Mouse (Mus musculus) CH12.LX (cell line): ENCODE results near the gene Bcr. TPM values are rescaled to one million over a fixed set of nuclear protein-coding genes. Genes with fewer than 3 reads are reported as not detected.

Source experiments
- DNase-seq: peaks from one replicate; pipeline ENCODE4 v3.0.0-alpha.2; 2013; ENCODE audit errors: extremely low read depth
- H3K27ac ChIP-seq: 2 replicates; pipeline ENCODE4 v1.5.1; 2012; ENCODE audit warnings: low read depth, mild to moderate bottlenecking, control low read depth, moderate library complexity; ENCODE audit not compliant: insufficient read depth
- H3K27me3 ChIP-seq: replicated peaks from 2 replicates; pipeline ENCODE3; 2012; ENCODE audit warnings: inconsistent platforms
- H3K36me3 ChIP-seq, 2 experiments: replicated peaks in 1 of 2; 2 replicates each; pipeline versions ENCODE3 to v1.6.1; 2012; ENCODE audit warnings: inconsistent platforms in 1 of 2, low read length in 1 of 2, mild to moderate bottlenecking in 1 of 2, mixed read lengths in 1 of 2, moderate library complexity in 1 of 2; ENCODE audit not compliant: control insufficient read depth in 1 of 2, insufficient read depth in 1 of 2
- H3K4me1 ChIP-seq, 2 experiments: 2 replicates each; pipeline ENCODE4 v1.6.1; 2012; ENCODE audit warnings: inconsistent platforms in 1 of 2, moderate library complexity in 1 of 2; ENCODE audit not compliant: insufficient read depth in 2 of 2, control insufficient read depth in 1 of 2
- H3K4me2 ChIP-seq: 2 replicates; pipeline ENCODE4 v1.6.1; 2012; ENCODE audit warnings: low read depth, mild to moderate bottlenecking, control low read depth; ENCODE audit not compliant: poor library complexity, insufficient read depth, severe bottlenecking
- H3K4me3 ChIP-seq, 3 experiments: fragments of 150-350 bp in 1 of 3; sonication (generic) in 1 of 3; replicated peaks in 1 of 3; 2 replicates each; pipeline versions ENCODE3 to v1.5.1; 2011 to 2012; ENCODE audit warnings: low read depth in 2 of 3, low read length in 2 of 3, mild to moderate bottlenecking in 2 of 3, moderate library complexity in 2 of 3, control low read depth in 1 of 3, improper control_type of control experiment in 1 of 3, inconsistent platforms in 1 of 3, mixed read lengths in 1 of 3; ENCODE audit not compliant: poor library complexity in 1 of 3
- H3K79me2 ChIP-seq: replicated peaks from 2 replicates; pipeline ENCODE4 v1.6.1; 2012; ENCODE audit warnings: mild to moderate bottlenecking, moderate library complexity; ENCODE audit not compliant: control insufficient read depth, poor library complexity, insufficient read depth, severe bottlenecking; ENCODE audit errors: extremely low read depth
- H3K9ac ChIP-seq: 2 replicates; pipeline ENCODE4 v1.6.1; 2012; ENCODE audit warnings: low read depth, mild to moderate bottlenecking, control low read depth, moderate library complexity; ENCODE audit not compliant: insufficient read depth
- H3K9me3 ChIP-seq: replicated peaks from 2 replicates; pipeline ENCODE3; 2012; ENCODE audit warnings: low read length, inconsistent platforms, mixed read lengths
- E2F4 ChIP-seq: IDR thresholded peaks from 2 replicates; pipeline ENCODE4 v1.6.1; 2011; ENCODE audit warnings: low read depth, low read length, improper control_type of control experiment; ENCODE audit not compliant: insufficient replicate concordance
- JUND ChIP-seq: conservative IDR thresholded peaks from 2 replicates; pipeline ENCODE4 v1.6.1; 2011; ENCODE audit warnings: low read depth, low read length, improper control_type of control experiment
- KAT2A ChIP-seq: IDR thresholded peaks from 2 replicates; pipeline ENCODE4 v1.6.1; 2012; ENCODE audit warnings: low read length, improper control_type of control experiment, inconsistent platforms; ENCODE audit not compliant: insufficient replicate concordance
- MAFK ChIP-seq: IDR thresholded peaks from 2 replicates; pipeline ENCODE4 v1.6.1; 2011; ENCODE audit warnings: low read length, improper control_type of control experiment; ENCODE audit not compliant: insufficient replicate concordance
- MAX ChIP-seq: IDR thresholded peaks from 2 replicates; pipeline ENCODE4 v1.6.1; 2011; ENCODE audit warnings: low read length, improper control_type of control experiment
- MAZ ChIP-seq: IDR thresholded peaks from 2 replicates; pipeline ENCODE4 v1.6.1; 2012; ENCODE audit warnings: low read depth, mild to moderate bottlenecking, inconsistent platforms, low read length, improper control_type of control experiment, moderate library complexity
- MXI1 ChIP-seq: IDR thresholded peaks from 2 replicates; pipeline ENCODE4 v1.6.1; 2011; ENCODE audit warnings: mild to moderate bottlenecking, low read depth, low read length, improper control_type of control experiment
- MYC ChIP-seq: IDR thresholded peaks from 2 replicates; pipeline ENCODE4 v1.6.1; 2011; ENCODE audit warnings: low read depth, mild to moderate bottlenecking, improper control_type of control experiment, low read length
- PAX5 ChIP-seq: IDR thresholded peaks from 2 replicates; pipeline ENCODE4 v1.6.1; 2012; ENCODE audit warnings: low read length, inconsistent platforms, mixed read lengths
- POLR2A ChIP-seq: IDR thresholded peaks from 2 replicates; pipeline ENCODE4 v1.6.1; 2011; ENCODE audit warnings: low read depth, mild to moderate bottlenecking, improper control_type of control experiment, low read length
- POLR2AphosphoS2 ChIP-seq: IDR thresholded peaks from 2 replicates; pipeline ENCODE4 v1.6.1; 2011; ENCODE audit warnings: low read depth, low read length, improper control_type of control experiment
- SIN3A ChIP-seq: IDR thresholded peaks from 2 replicates; pipeline ENCODE4 v1.6.1; 2012; ENCODE audit warnings: low read length, improper control_type of control experiment, inconsistent platforms
- SMC3 ChIP-seq: IDR thresholded peaks from 2 replicates; pipeline ENCODE4 v1.6.1; 2011; ENCODE audit warnings: low read depth, low read length, improper control_type of control experiment
- TCF12 ChIP-seq: IDR thresholded peaks from 2 replicates; pipeline ENCODE4 v1.6.1; 2014; ENCODE audit warnings: low read depth, mild to moderate bottlenecking, inconsistent platforms, low read length, improper control_type of control experiment
- USF1 ChIP-seq: IDR thresholded peaks from 2 replicates; pipeline ENCODE4 v1.6.1; 2014; ENCODE audit warnings: low read depth, mild to moderate bottlenecking, inconsistent platforms, low read length, improper control_type of control experiment
- ZMIZ1 ChIP-seq: IDR thresholded peaks from 2 replicates; pipeline ENCODE4 v1.6.1; 2012; ENCODE audit warnings: low read depth, mild to moderate bottlenecking, inconsistent platforms, low read length, improper control_type of control experiment
- ZNF384 ChIP-seq: IDR thresholded peaks from 2 replicates; pipeline ENCODE4 v1.6.1; 2012; ENCODE audit warnings: low read depth, low read length, improper control_type of control experiment, inconsistent platforms
- dilution Hi-C: fragments of 300-500 bp; cut with MboI; formaldehyde crosslinking; loops from 2 replicates; pipeline ENCODE4 v1.14.3; 2020; ENCODE audit warnings: low sequenced_read_pairs; ENCODE audit not compliant: extremely low pct_unique_long_range_greater_than_20kb, extremely low pct_ligation_motif_present
- in situ Hi-C: fragments of 300-500 bp; cut with MboI; formaldehyde crosslinking; loops from 3 replicates; pipeline ENCODE4 v1.14.3; 2019; ENCODE audit warnings: low sequenced_read_pairs, low pct_ligation_motif_present, low pct_unique_long_range_greater_than_20kb, mixed read lengths
- polyA plus RNA-seq: library from polyadenylated mRNA; unstranded; fragments of >175 nt; gene quantifications from 2 replicates; pipeline ENCODE4 v1.2.1, GENCODE M21; 2012; ENCODE audit warnings: low read depth; ENCODE audit not compliant: insufficient read length
- total RNA-seq, 2 experiments: library from RNA; depleted of rRNA; stranded (reverse); fragments of 300-350 nt in 1 of 2; fragments of >200 nt in 1 of 2; gene quantifications; 2 replicates each; pipeline ENCODE4 v1.2.3; 2012 to 2014

Gene Bcr
- total and polyA plus RNA-seq, 3 experiments = 4.0 to 22.1 (median 20.0) TPM

DNA sequence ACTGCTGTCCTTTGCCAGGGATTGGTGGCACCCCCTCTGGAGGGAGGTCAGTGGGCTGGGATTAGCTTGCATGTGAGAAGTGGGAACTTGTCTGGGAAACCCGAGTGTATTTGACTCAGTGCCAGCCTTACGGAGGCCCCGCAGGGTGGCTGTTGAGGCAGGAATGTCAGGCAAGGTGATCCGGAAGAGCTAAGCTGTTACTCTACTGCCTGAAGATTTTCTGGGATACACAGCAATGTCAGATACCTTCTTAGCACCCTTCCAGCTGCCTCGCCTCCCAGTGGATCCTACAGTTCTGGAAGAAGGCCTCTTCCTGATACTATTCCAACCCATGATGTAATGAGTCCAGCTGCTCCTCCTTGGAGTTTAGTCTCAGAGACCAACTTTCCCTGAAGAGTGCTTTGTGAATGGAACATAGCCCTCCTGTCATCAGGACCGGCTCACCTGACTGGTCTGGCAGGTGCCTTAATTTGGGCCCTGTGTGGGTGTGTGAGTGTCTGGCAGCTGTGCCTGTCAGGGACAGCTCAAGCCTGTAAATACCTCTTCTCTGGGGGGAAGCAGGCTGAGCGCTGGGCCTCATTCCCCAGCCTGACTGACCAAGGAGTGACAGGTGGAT lies 56.6 kb downstream of the Bcr start:
- in situ Hi-C loops = no loop called here
- Histone ChIP-seq H3K79me2 (no peaks in the 10 kb centered on the region), H3K9me3 (no peaks in the 10 kb centered on the region), H3K4me2 (no peak overlapping the region), H3K4me1 (peaks cover 39 to 82% of the 10 kb centered on the region in 2 experiments), H3K36me3 (peaks cover 0 to 29% of the 10 kb centered on the region in 2 experiments), H3K27me3 (no peaks in the 10 kb centered on the region), H3K9ac (no peak overlapping the region), H3K27ac (no peak overlapping the region), H3K4me3 (no peak overlapping the region)
- TF ChIP-seq TCF12 (no peak), PAX5 (no peak), POLR2AphosphoS2 (no peak), USF1 (no peak), ZMIZ1 (no peak), MYC (no peak), MAX (no peak)
- DNase-seq = no peak
- dilution Hi-C loops = no loop called here

DNA sequence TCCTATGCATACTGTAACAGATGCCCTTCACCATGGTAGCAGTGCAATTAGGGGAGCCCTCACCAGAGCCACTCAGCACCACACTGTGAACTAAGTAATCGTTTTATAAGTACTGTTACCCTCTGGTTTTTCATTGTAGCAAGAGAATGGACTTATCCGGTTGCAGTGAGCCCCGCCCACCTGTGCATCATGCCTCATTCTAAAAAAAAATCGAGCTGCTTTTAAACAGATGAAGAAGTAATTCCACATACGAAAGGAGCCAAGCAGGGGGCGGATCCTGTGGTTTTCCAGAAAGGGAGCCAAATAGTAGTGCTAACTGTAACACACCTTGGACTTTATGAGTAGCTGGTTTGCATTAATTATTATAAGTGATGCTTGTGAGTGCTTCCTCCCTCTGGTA lies 58.1 kb downstream of the Bcr start:
- Histone ChIP-seq H3K9ac (no peak overlapping the region), H3K4me3 (no peak overlapping the region), H3K9me3 (no peaks in the 10 kb centered on the region), H3K79me2 (no peaks in the 10 kb centered on the region), H3K36me3 (peaks cover 0 to 27% of the 10 kb centered on the region in 2 experiments), H3K4me2 (no peak overlapping the region), H3K27me3 (no peaks in the 10 kb centered on the region), H3K27ac (no peak overlapping the region), H3K4me1 (peaks cover 49 to 97% of the 10 kb centered on the region in 2 experiments)
- no peak for DNase-seq
- in situ Hi-C loops (no loop called here), dilution Hi-C loops (no loop called here)
- no peak for TF ChIP-seq E2F4
- TF ChIP-seq MXI1 = no peak
- TF ChIP-seq MAZ = no peak
- TF ChIP-seq POLR2A = no peak
- TF ChIP-seq MAFK = no peak
- no peak for TF ChIP-seq ZNF384
- no peak for TF ChIP-seq ZMIZ1
- no peak for TF ChIP-seq JUND
- no peak for TF ChIP-seq SIN3A
- no peak for TF ChIP-seq SMC3
- TF ChIP-seq KAT2A = no peak
